In the genomic region with DNA sequence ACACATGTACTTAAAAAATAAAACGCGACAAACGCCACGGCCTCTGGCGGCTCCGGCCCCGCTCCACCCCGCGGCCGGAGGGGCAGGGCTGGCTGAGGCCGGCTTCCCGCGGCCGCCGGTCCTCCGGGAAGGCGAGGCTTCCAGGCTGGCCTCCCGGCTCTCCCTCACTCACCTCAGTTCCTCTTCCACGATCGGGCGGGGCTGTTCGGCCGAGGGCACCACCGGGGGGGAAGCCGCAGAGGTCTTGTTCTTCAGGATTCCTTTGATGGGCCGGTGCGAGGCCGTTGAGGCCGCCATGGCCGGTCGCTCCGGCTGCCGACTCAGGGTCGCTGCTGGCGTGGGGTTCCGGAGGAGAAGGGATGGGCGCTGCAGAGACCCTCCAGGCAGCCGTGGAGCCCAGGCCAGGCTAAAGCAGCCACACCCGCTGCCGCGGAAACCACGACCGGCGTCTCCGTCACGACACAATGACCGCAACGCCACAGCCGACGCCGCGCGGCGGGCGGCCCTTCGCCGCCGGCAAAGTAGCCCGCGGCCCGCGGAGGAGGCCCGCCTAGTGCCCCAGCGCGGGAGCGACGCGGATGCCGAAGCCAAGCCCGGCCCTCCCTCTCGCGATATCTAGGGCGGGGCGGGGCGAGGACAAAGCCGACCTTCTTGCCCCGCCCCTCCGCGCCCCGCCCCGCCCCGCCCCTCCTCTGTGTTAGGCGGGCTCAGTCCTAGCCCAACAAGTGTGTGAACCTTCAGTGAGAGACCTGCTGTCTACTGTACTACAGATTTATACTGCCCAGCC, we compare ENCODE assay signal across 8 mouse cellular contexts. TPM values are rescaled to one million over a fixed set of nuclear protein-coding genes. Genes with fewer than 3 reads are reported as not detected.
A peak's percentile ranks its signal among the peaks of the same experiment; 100 is the strongest.
DNase-seq lines count a peak whose midpoint lies in the region.

Gene Ppp1r2, minus strand, starts transcription at position 604 of the 787 bp plus-strand sequence.

- peaks cover 22% of the 10 kb centered on the region for H3K4me1 ChIP-seq in hindbrain, embryonic 10.5 days (replicated peaks)

- H3K27me3 ChIP-seq in hindbrain, embryonic 10.5 days (ENCODE audit: insufficient read depth, poor library complexity, severe bottlenecking): no peaks in the 10 kb centered on the region

- WGBS in hindbrain, embryonic 10.5 days: under 1% methylated on average over 83 of the region's 83 CpGs

- H3K4me3 ChIP-seq in hindbrain, embryonic 10.5 days: peak within 1 kb of the TSS; percentile 92

- peaks cover 24% of the 10 kb centered on the region for H3K36me3 ChIP-seq in hindbrain, embryonic 10.5 days

- peak; percentile 96 for DNase-seq in NIH3T3 (ENCODE audit: low read depth)
- peak; percentile 87 for DNase-seq in cerebellum, adult 9-10 months
- DNase-seq in frontal cortex, adult 2 months (ENCODE audit: extremely low spot score in 1 of 2, low spot score in 1 of 2): peak; percentile 54 to 89
- peak; percentile 94 for DNase-seq in hindbrain, embryonic 10.5 days (ENCODE audit: low spot score)
- DNase-seq in layer of hippocampus, postnatal 10 days (ENCODE audit: low spot score in 2 of 2): peak; percentile 87 to 92
- peak; percentile 94 for DNase-seq in lung, postnatal 10 days
- DNase-seq in ovary, postnatal 14 days (ENCODE audit: low spot score): peak; percentile 91
- peak; percentile 85 to 93 for DNase-seq in thymus, postnatal 10 days (ENCODE audit: low spot score in 2 of 2)

- no peaks in the 10 kb centered on the region for H3K9me3 ChIP-seq in hindbrain, embryonic 10.5 days

- H3K27ac ChIP-seq in hindbrain, embryonic 10.5 days: peak within 1 kb of the TSS; percentile 97

RNA-seq across cellular contexts. Expression of gene Ppp1r2, which starts in this region (rescaled TPM):
- polyA plus RNA-seq in frontal cortex, adult 2 months (2012; rRNA removed): 72.0 and 89.3 TPM in 2 replicates
- polyA plus RNA-seq in hindbrain, embryonic 10.5 days (2016; fragmentation: Nextera tagmentation; extraction: Ambion mirVana): 99.2 and 99.9 TPM in 2 replicates
- total RNA-seq in layer of hippocampus, postnatal 10 days (2021): 10 to 100 TPM; 64.3 to 65.2 TPM

Comparison
In these comparisons a context has a peak if more than half of its experiments do, and no peak if none do; other contexts are left out.
1. Peak in every context shown above with its lines: DNase-seq, H3K4me3 ChIP-seq and H3K27ac ChIP-seq.